Mouse (Mus musculus) neural tube, embryonic 13.5 days (tissue): ENCODE measurements around the gene Hsf2bp. TPM values are rescaled to one million over a fixed set of nuclear protein-coding genes. Genes with fewer than 3 reads are reported as not detected.

Experiments
- ATAC-seq: fragments of 200-750 bp; cut with Nextera tagmentation; 2 replicates; pipeline ENCODE4 v1.8.0; 2017; ENCODE audit warnings: low read depth, mild to moderate bottlenecking, moderate TSS enrichment, moderate library complexity
- H3K27ac ChIP-seq: fragments of 300-500 bp; sonication (generic); replicated peaks from 2 replicates; pipeline ENCODE4 v1.5.1; 2015; ENCODE audit warnings: moderate library complexity, mild to moderate bottlenecking, inconsistent platforms
- H3K27me3 ChIP-seq: fragments of 300-500 bp; sonication (generic); 2 replicates; pipeline ENCODE4 v1.6.1; 2015; ENCODE audit warnings: mild to moderate bottlenecking, inconsistent platforms
- H3K36me3 ChIP-seq: fragments of 300-500 bp; sonication (generic); 2 replicates; pipeline ENCODE4 v1.6.1; 2015; ENCODE audit warnings: mild to moderate bottlenecking, inconsistent platforms
- H3K4me1 ChIP-seq: fragments of 300-500 bp; sonication (generic); replicated peaks from 2 replicates; pipeline ENCODE4 v1.6.1; 2015; ENCODE audit warnings: inconsistent platforms
- H3K4me2 ChIP-seq: fragments of 300-500 bp; sonication (generic); 2 replicates; pipeline ENCODE4 v1.6.1; 2015; ENCODE audit warnings: inconsistent platforms, mild to moderate bottlenecking, moderate library complexity
- H3K4me3 ChIP-seq: fragments of 300-500 bp; sonication (generic); 2 replicates; pipeline ENCODE4 v1.5.1; 2015; ENCODE audit warnings: mild to moderate bottlenecking, inconsistent platforms
- H3K9ac ChIP-seq: fragments of 300-500 bp; sonication (generic); 2 replicates; pipeline ENCODE4 v1.6.1; 2015; ENCODE audit warnings: moderate library complexity, mild to moderate bottlenecking, inconsistent platforms
- H3K9me3 ChIP-seq: fragments of 300-500 bp; sonication (generic); 2 replicates; pipeline ENCODE4 v1.6.1; 2016; ENCODE audit warnings: inconsistent platforms
- WGBS: fragments of 180-500 bp; shearing (Covaris S2); methylation state at CpG from one replicate; pipeline ENCODE4 v1.1.7; 2015; 5-methylcytosine and 5-hydroxymethylcytosine counted together
- polyA plus RNA-seq: library from polyadenylated mRNA; unstranded; fragments of >200 nt; fragmentation: Nextera tagmentation; extraction: Ambion mirVana; gene quantifications from 2 replicates; pipeline ENCODE4 v1.2.1, GENCODE M21; 2015

The Hsf2bp gene
- polyA plus RNA-seq, 1 experiment from 2014 or later = 0.38 TPM

GRCm38 (mm10) chr17:31974694-31975093 lies 61.5 kb downstream of the Hsf2bp start:
- no peak overlapping the region for H3K4me2 ChIP-seq
- H3K27me3 ChIP-seq = no peaks in the 10 kb centered on the region
- H3K4me1 ChIP-seq = no peaks in the 10 kb centered on the region
- no peak for ATAC-seq
- H3K4me3 ChIP-seq = no peak overlapping the region
- no peak overlapping the region for H3K27ac ChIP-seq
- WGBS = 82% methylated on average over 5 of the region's 5 CpGs
- no peaks in the 10 kb centered on the region for H3K9me3 ChIP-seq
- no peak overlapping the region for H3K9ac ChIP-seq
- no peaks in the 10 kb centered on the region for H3K36me3 ChIP-seq

- H3K9me3 ChIP-seq = no peaks in the 10 kb centered on the region
- no peak overlapping the region for H3K4me2 ChIP-seq
- no peak overlapping the region for H3K27ac ChIP-seq
- no peak for ATAC-seq
- H3K4me3 ChIP-seq = no peak overlapping the region
- H3K27me3 ChIP-seq = no peaks in the 10 kb centered on the region
- H3K4me1 ChIP-seq = no peaks in the 10 kb centered on the region
- no peaks in the 10 kb centered on the region for H3K36me3 ChIP-seq
- no peak overlapping the region for H3K9ac ChIP-seq
- WGBS = 83% methylated on average over 7 of the region's 7 CpGs
Observed at GRCm38 (mm10) chr17:31973664-31974230, 62.4 kb downstream of the Hsf2bp start.

GRCm38 (mm10) chr17:31970890-31971289 lies 65.3 kb downstream of the Hsf2bp start:
- Histone ChIP-seq H3K4me2 (no peak overlapping the region), H3K9ac (no peak overlapping the region), H3K27ac (no peak overlapping the region), H3K4me1 (no peaks in the 10 kb centered on the region), H3K27me3 (no peaks in the 10 kb centered on the region), H3K9me3 (no peaks in the 10 kb centered on the region), H3K36me3 (no peaks in the 10 kb centered on the region), H3K4me3 (no peak overlapping the region)
- no peak for ATAC-seq
- 92% methylated on average over 2 of the region's 2 CpGs for WGBS

- no peak overlapping the region for H3K4me3 ChIP-seq
- no peak overlapping the region for H3K27ac ChIP-seq
- H3K9me3 ChIP-seq = no peaks in the 10 kb centered on the region
- no peak for ATAC-seq
- no peaks in the 10 kb centered on the region for H3K4me1 ChIP-seq
- H3K36me3 ChIP-seq = no peaks in the 10 kb centered on the region
- H3K4me2 ChIP-seq = no peak overlapping the region
- 91% methylated on average over 1 of the region's 1 CpGs for WGBS
- H3K9ac ChIP-seq = no peak overlapping the region
- no peaks in the 10 kb centered on the region for H3K27me3 ChIP-seq
Observed at GRCm38 (mm10) chr17:31968801-31969200, 67.3 kb downstream of the Hsf2bp start.

- Histone ChIP-seq H3K9ac (no peak overlapping the region), H3K27me3 (no peaks in the 10 kb centered on the region), H3K27ac (no peak overlapping the region), H3K4me2 (no peak overlapping the region), H3K4me3 (no peak overlapping the region), H3K4me1 (no peaks in the 10 kb centered on the region; the same call in 1 of the 2 replicates), H3K36me3 (no peaks in the 10 kb centered on the region), H3K9me3 (no peaks in the 10 kb centered on the region)
- ATAC-seq = no peak
- 80% methylated on average over 4 of the region's 4 CpGs for WGBS
Observed at GRCm38 (mm10) chr17:31967311-31967710, 68.8 kb downstream of the Hsf2bp start.

GRCm38 (mm10) chr17:31966566-31966965 lies 69.6 kb downstream of the Hsf2bp start:
- Histone ChIP-seq H3K27ac (no peak overlapping the region), H3K9ac (no peak overlapping the region), H3K4me1 (no peaks in the 10 kb centered on the region; the same call in 1 of the 2 replicates), H3K9me3 (no peaks in the 10 kb centered on the region), H3K36me3 (no peaks in the 10 kb centered on the region), H3K27me3 (no peaks in the 10 kb centered on the region), H3K4me2 (no peak overlapping the region), H3K4me3 (no peak overlapping the region)
- ATAC-seq = no peak
- WGBS = 89% methylated on average over 1 of the region's 1 CpGs

- Histone ChIP-seq H3K9ac (no peak overlapping the region), H3K27me3 (no peaks in the 10 kb centered on the region), H3K4me3 (no peak overlapping the region), H3K9me3 (no peaks in the 10 kb centered on the region), H3K4me2 (no peak overlapping the region), H3K4me1 (no peaks in the 10 kb centered on the region; the same call in 1 of the 2 replicates), H3K36me3 (no peaks in the 10 kb centered on the region), H3K27ac (no peak overlapping the region)
- ATAC-seq = no peak
- WGBS = 32% methylated on average over 2 of the region's 2 CpGs
Observed at GRCm38 (mm10) chr17:31965623-31966022, 70.5 kb downstream of the Hsf2bp start.

GRCm38 (mm10) chr17:31962930-31963329 lies 73.2 kb downstream of the Hsf2bp start:
- H3K9ac ChIP-seq = no peak overlapping the region
- H3K4me3 ChIP-seq = no peak overlapping the region
- H3K4me1 ChIP-seq = no peaks in the 10 kb centered on the region; the same call in 1 of the 2 replicates
- ATAC-seq = peak; percentile 32; the same call in 1 of the 2 replicates
- no peaks in the 10 kb centered on the region for H3K9me3 ChIP-seq
- no peaks in the 10 kb centered on the region for H3K36me3 ChIP-seq
- no peak overlapping the region for H3K4me2 ChIP-seq
- H3K27ac ChIP-seq = no peak overlapping the region
- no peaks in the 10 kb centered on the region for H3K27me3 ChIP-seq
- 50% methylated on average over 4 of the region's 4 CpGs for WGBS

- WGBS = 87% methylated on average over 5 of the region's 5 CpGs
Observed at GRCm38 (mm10) chr17:31962281-31962680, 73.9 kb downstream of the Hsf2bp start.

GRCm38 (mm10) chr17:31954551-31955140 lies 81.5 kb downstream of the Hsf2bp start:
- Histone ChIP-seq H3K9me3 (no peaks in the 10 kb centered on the region), H3K4me1 (no peaks in the 10 kb centered on the region), H3K4me3 (no peak overlapping the region), H3K27ac (no peak overlapping the region), H3K36me3 (no peaks in the 10 kb centered on the region), H3K27me3 (no peaks in the 10 kb centered on the region), H3K9ac (no peak overlapping the region), H3K4me2 (no peak overlapping the region)
- WGBS = 95% methylated on average over 9 of the region's 9 CpGs
- ATAC-seq = no peak

More at GRCm38 (mm10) chr17:31962281-31962680, 73.9 kb downstream of the Hsf2bp start:
- Histone ChIP-seq H3K4me2 (no peak overlapping the region), H3K4me1 (no peaks in the 10 kb centered on the region; the same call in 1 of the 2 replicates), H3K36me3 (no peaks in the 10 kb centered on the region), H3K9ac (no peak overlapping the region), H3K4me3 (no peak overlapping the region), H3K27ac (no peak overlapping the region), H3K9me3 (no peaks in the 10 kb centered on the region), H3K27me3 (no peaks in the 10 kb centered on the region)
- no peak for ATAC-seq

GRCm38 (mm10) chr17:31949076-31949475 lies 87.1 kb downstream of the Hsf2bp start:
- H3K9ac ChIP-seq = no peak overlapping the region
- no peaks in the 10 kb centered on the region for H3K36me3 ChIP-seq
- H3K27ac ChIP-seq = no peak overlapping the region
- 78% methylated on average over 1 of the region's 1 CpGs for WGBS
- no peaks in the 10 kb centered on the region for H3K9me3 ChIP-seq
- H3K27me3 ChIP-seq = no peaks in the 10 kb centered on the region
- ATAC-seq = no peak
- no peak overlapping the region for H3K4me2 ChIP-seq
- no peak overlapping the region for H3K4me3 ChIP-seq
- H3K4me1 ChIP-seq = no peaks in the 10 kb centered on the region

GRCm38 (mm10) chr17:31946436-31946835 lies 89.7 kb downstream of the Hsf2bp start:
- H3K4me2 ChIP-seq = no peak overlapping the region
- no peak overlapping the region for H3K27ac ChIP-seq
- no peak for ATAC-seq
- WGBS = 94% methylated on average over 9 of the region's 9 CpGs
- H3K9ac ChIP-seq = no peak overlapping the region
- H3K9me3 ChIP-seq = no peaks in the 10 kb centered on the region
- no peaks in the 10 kb centered on the region for H3K4me1 ChIP-seq
- no peak overlapping the region for H3K4me3 ChIP-seq
- H3K36me3 ChIP-seq = no peaks in the 10 kb centered on the region
- no peaks in the 10 kb centered on the region for H3K27me3 ChIP-seq
